Mouse (Mus musculus) G1E (cell line): ENCODE results near the gene Lrba. TPM values are rescaled to one million over a fixed set of nuclear protein-coding genes. Genes with fewer than 3 reads are reported as not detected.

Source experiments
- ATAC-seq: 2 replicates; pipeline ENCODE4 v1.8.0; 2016; ENCODE audit warnings: mild to moderate bottlenecking; ENCODE audit not compliant: insufficient number of reproducible peaks, poor library complexity, low FRiP score, severe bottlenecking; ENCODE audit errors: extremely low read depth
- DNase-seq: peaks from one replicate; pipeline ENCODE4 v3.0.0; 2012; ENCODE audit warnings: low spot score
- H3K27me3 ChIP-seq: 2 replicates; pipeline ENCODE4 v1.6.1; 2012; ENCODE audit warnings: mild to moderate bottlenecking, low read length, inconsistent platforms; ENCODE audit not compliant: insufficient read depth
- H3K36me3 ChIP-seq: replicated peaks from 2 replicates; pipeline ENCODE3; 2012; ENCODE audit warnings: mild to moderate bottlenecking, inconsistent platforms
- H3K4me1 ChIP-seq: 2 replicates; pipeline ENCODE4 v1.6.1; 2012; ENCODE audit warnings: low read depth, low read length, inconsistent platforms, mixed read lengths; ENCODE audit not compliant: insufficient read depth
- H3K4me3 ChIP-seq: 2 replicates; pipeline ENCODE4 v1.5.1; 2012; ENCODE audit warnings: low read depth, mild to moderate bottlenecking, inconsistent platforms, low read length, moderate library complexity, mixed read lengths
- H3K9me3 ChIP-seq: replicated peaks from 2 replicates; pipeline ENCODE4 v1.6.1; 2012; ENCODE audit warnings: inconsistent platforms
- CTCF ChIP-seq: IDR thresholded peaks from 2 replicates; pipeline ENCODE4 v1.5.1; 2012; ENCODE audit warnings: low read depth, low read length, inconsistent platforms, mixed read lengths
- GATA1 ChIP-seq: IDR thresholded peaks from 2 replicates; pipeline ENCODE4 v1.6.1; 2012; ENCODE audit warnings: borderline replicate concordance, low read length, inconsistent platforms, mixed read lengths
- GATA2 ChIP-seq: IDR thresholded peaks from 2 replicates; pipeline ENCODE4 v1.6.1; 2012; ENCODE audit warnings: low read depth, low read length, inconsistent platforms, borderline replicate concordance
- POLR2AphosphoS5 ChIP-seq: IDR thresholded peaks from 2 replicates; pipeline ENCODE4 v1.6.1; 2012; ENCODE audit warnings: low read depth, low read length, inconsistent platforms; ENCODE audit not compliant: insufficient replicate concordance
- TAL1 ChIP-seq: conservative IDR thresholded peaks from 2 replicates; pipeline ENCODE4 v1.6.1; 2012; ENCODE audit warnings: low read depth, low read length, inconsistent platforms, mixed read lengths
- polyA plus RNA-seq: library from polyadenylated mRNA; stranded (reverse); fragments of >175 nt; gene quantifications from 2 replicates; pipeline ENCODE4 v1.2.3, GENCODE M21; 2012
- total RNA-seq, 2 experiments: library from RNA; stranded (forward) in 1 of 2; stranded (reverse) in 1 of 2; fragments of 200-1000 nt in 1 of 2; fragments of >200 nt in 1 of 2; fragmentation: Nextera tagmentation in 1 of 2; gene quantifications; 2 replicates each; pipeline ENCODE4 v1.2.3; 2014 to 2017

Gene Lrba
- total and polyA plus RNA-seq, 3 experiments: 6.1 to 34.4 (median 30.4) TPM

DNA sequence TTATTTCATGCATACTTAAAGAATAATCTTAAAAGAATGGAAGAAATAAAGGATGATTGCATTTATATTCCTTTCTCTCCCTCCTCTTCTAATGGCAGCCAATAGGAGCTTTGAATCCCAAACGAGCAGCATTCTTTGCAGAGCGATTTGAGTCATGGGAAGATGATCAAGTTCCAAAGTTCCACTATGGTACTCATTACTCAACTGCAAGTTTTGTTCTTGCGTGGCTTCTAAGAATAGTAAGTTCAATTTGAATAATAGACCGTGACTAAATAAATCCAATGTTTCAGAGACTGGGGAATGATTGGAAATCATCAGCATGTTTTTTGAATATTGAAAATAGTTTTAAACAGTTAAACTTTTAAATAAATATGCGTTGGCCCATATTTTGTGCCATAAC is 416.9 kb downstream of the Lrba start:
- DNase-seq (no peak), ATAC-seq (no peak)
- Histone ChIP-seq H3K27me3 (no peaks in the 10 kb centered on the region), H3K9me3 (peaks cover 5% of the 10 kb centered on the region; the same call in 1 of the 2 replicates), H3K4me1 (peaks cover 3% of the 10 kb centered on the region; the same call in 1 of the 2 replicates), H3K4me3 (no peak overlapping the region), H3K36me3 (no peaks in the 10 kb centered on the region)
- TF ChIP-seq POLR2AphosphoS5 (no peak), TAL1 (no peak), GATA1 (no peak), GATA2 (no peak), CTCF (no peak)

DNA sequence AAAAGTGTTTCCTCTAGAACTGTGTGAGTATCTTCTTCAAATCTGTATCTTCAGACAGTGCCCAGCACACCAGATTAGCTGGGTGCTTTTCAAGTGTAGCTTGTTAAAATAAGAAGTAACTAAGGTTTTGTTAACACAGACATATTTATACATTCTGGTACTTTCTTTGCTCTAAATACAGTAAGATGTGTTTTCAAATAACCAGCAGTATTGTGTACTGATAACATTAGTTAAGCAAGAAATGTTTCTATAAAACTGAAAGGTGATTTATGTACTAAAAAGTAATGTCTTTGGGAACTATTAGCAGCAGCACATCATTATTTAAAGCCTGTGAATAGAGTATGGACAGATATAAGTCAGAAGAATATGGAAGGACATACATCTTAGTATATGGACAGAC is 417.3 kb downstream of the Lrba start:
- Histone ChIP-seq H3K27me3 (no peaks in the 10 kb centered on the region), H3K9me3 (peaks cover 1% of the 10 kb centered on the region; the same call in 1 of the 2 replicates), H3K36me3 (no peaks in the 10 kb centered on the region), H3K4me1 (no peaks in the 10 kb centered on the region), H3K4me3 (no peak overlapping the region)
- DNase-seq (no peak), ATAC-seq (no peak)
- TF ChIP-seq CTCF: no peak
- no peak for TF ChIP-seq POLR2AphosphoS5
- no peak for TF ChIP-seq TAL1
- no peak for TF ChIP-seq GATA2
- TF ChIP-seq GATA1: no peak

DNA sequence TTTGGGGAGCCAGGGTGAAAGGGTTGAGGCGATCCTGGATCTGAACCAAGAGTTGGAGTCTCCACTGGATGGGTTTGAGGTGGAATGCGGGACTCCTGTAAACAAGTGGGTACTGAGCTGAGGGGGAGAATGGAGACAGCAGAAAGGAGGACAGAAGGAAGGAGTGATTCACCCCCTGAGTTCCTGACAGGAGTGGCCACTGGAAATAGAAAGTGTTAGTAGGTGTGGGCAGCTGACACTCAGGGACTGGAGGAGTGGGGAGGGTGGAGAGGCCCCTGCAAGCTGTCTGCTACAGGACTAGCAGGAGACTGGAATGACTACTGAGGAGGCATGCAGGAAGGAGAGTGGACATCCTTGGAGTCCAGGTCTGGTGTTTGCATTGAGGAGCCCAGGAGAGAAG is 422.3 kb downstream of the Lrba start:
- no peak for ATAC-seq
- no peak overlapping the region for H3K4me3 ChIP-seq
- no peak for TF ChIP-seq GATA2
- TF ChIP-seq CTCF: no peak
- no peak for TF ChIP-seq TAL1
- no peak for TF ChIP-seq POLR2AphosphoS5
- no peak for TF ChIP-seq GATA1

DNA sequence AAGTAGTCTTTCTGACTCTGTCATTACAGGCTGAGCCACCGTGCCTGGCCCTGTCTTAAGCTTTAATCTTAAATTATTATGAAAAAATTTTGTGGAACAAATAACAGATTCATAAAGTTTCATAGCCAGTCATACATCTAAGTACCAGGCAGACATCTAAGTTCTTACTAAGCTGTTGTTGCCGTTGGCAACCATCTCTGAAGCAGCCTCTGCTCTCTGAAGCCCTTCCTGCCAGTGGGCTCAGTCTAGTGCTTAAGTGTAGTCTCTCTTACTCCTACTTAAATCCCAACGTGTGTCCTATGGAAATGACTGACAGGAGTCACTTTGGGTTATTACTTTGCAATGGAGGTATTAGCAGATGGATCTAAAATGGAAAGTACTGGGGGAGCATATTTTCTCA is 426.5 kb downstream of the Lrba start:
- Histone ChIP-seq H3K4me1 (no peaks in the 10 kb centered on the region), H3K27me3 (no peaks in the 10 kb centered on the region), H3K36me3 (no peaks in the 10 kb centered on the region), H3K9me3 (no peaks in the 10 kb centered on the region), H3K4me3 (no peak overlapping the region)
- ATAC-seq: no peak
- no peak for DNase-seq
- TF ChIP-seq POLR2AphosphoS5: no peak
- no peak for TF ChIP-seq TAL1
- no peak for TF ChIP-seq GATA2
- TF ChIP-seq CTCF: no peak
- no peak for TF ChIP-seq GATA1

More for the DNA sequence above, 422.3 kb downstream of the Lrba start:
- DNase-seq: no peak
- no peaks in the 10 kb centered on the region for H3K27me3 ChIP-seq
- H3K9me3 ChIP-seq: no peaks in the 10 kb centered on the region
- H3K4me1 ChIP-seq: no peaks in the 10 kb centered on the region
- H3K36me3 ChIP-seq: no peaks in the 10 kb centered on the region

DNA sequence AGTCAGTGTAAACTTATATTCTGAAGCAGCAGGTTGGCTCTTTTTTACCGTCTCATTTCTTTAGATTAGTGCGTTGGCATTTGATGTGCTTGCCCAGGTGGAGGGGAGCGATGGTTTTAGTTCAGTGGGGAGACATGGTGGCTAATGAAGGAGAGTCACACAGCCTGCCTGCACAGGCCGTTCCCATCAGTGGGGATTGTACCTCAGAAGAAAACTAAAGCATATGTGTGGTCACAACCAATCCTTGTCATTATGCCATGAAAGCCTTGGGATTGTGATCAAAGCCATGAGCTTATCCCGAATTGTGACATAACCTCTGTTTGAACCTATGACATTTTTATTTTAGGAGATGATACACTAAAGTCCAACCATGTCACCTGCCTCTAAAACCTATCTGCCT is 434.8 kb downstream of the Lrba start:
- Histone ChIP-seq H3K4me3 (no peak overlapping the region), H3K4me1 (no peaks in the 10 kb centered on the region; the same call in 1 of the 2 replicates), H3K27me3 (no peaks in the 10 kb centered on the region), H3K9me3 (no peaks in the 10 kb centered on the region), H3K36me3 (no peaks in the 10 kb centered on the region)
- DNase-seq (no peak), ATAC-seq (no peak)
- TF ChIP-seq POLR2AphosphoS5 (no peak), TAL1 (no peak), CTCF (no peak), GATA1 (no peak), GATA2 (no peak)

DNA sequence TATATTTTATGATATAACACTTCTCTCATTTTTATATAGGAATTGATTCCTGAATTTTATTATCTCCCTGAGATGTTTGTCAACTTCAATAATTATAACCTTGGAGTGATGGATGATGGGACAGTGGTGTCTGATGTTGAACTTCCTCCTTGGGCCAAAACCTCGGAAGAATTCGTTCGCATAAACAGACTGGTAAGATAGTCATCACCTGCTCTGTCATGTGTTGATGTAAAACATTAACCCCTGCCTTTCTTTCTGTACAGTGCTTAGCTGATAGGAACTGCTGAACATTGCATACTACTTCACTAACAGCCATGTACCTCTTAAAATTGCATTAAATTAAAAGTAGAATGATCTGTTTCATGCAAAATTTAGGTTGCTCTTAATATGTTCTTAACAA is 439.9 kb downstream of the Lrba start:
- no peaks in the 10 kb centered on the region for H3K9me3 ChIP-seq
- no peaks in the 10 kb centered on the region; the same call in 1 of the 2 replicates for H3K4me1 ChIP-seq
- no peak overlapping the region for H3K4me3 ChIP-seq
- no peak for TF ChIP-seq CTCF
- TF ChIP-seq GATA2: no peak
- TF ChIP-seq POLR2AphosphoS5: no peak
- TF ChIP-seq GATA1: no peak
- TF ChIP-seq TAL1: no peak
- no peaks in the 10 kb centered on the region for H3K27me3 ChIP-seq
- H3K36me3 ChIP-seq: no peaks in the 10 kb centered on the region
- DNase-seq (no peak), ATAC-seq (no peak)

DNA sequence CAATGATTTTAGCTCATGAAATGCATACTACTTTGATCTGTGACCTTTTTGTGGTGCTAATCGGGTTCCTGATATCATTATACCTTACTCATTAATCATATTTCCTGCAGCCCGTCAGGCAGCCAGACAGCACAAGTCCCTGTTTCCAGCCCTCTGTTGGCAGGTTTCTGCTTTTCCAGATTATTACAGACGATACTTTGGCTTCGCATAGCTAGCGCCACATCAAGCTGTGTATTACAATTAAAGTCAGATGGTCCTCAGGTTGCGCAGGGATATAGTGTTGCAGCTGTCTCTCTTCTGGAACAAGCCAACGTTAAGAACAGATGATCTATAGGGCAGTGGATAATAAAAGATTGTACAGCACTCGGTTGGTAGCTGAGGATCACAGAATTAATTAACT is 443.7 kb downstream of the Lrba start:
- DNase-seq: no peak
- Histone ChIP-seq H3K27me3 (no peaks in the 10 kb centered on the region), H3K4me1 (no peaks in the 10 kb centered on the region), H3K9me3 (no peaks in the 10 kb centered on the region), H3K36me3 (no peaks in the 10 kb centered on the region), H3K4me3 (no peak overlapping the region)
- no peak for ATAC-seq
- TF ChIP-seq TAL1 (no peak), CTCF (no peak), GATA2 (no peak)
